ENCODE assay signal across 27 mouse cellular contexts in the genomic region with DNA sequence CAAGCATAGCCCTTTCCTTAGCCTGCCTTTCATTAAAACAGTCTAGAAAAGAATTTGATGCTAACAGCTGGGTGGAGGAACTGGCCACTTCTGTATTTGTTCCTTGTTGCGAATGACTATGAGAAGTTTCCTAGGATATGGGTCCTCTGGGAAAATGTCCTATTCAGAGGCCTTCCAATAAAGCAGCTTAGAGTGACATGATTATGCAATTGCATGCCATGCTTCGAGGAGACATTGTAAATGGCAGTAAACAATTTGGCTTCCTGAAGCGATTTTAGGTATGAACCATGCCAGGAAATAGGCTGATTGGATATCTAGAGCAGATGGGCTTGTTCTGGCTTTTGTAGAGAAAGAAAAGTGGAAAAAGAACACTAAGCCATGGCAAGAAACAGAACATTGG.
A peak's percentile ranks its signal among the peaks of the same experiment; 100 is the strongest.
DNase-seq lines count a peak whose midpoint lies in the region; ATAC-seq and TF ChIP-seq lines count a peak whose summit lies in the region.
"Had no signal": no experiment of that assay in that cellular context is flagged by ENCODE, and none has a peak within 500 bp of the region (broad histone marks: within the 10 kb centered on the region; RNA-seq: fewer than 3 reads in every experiment).

No protein-coding gene starts in this region.

- no peak for TF ChIP-seq CTCF in heart, adult 2 months (IDR thresholded peaks at IDR 0.05)
- TF ChIP-seq CTCF in midbrain, postnatal 0 days (IDR thresholded peaks at IDR 0.05) = no peak

- no peak for TF ChIP-seq POLR2A in heart, adult 2 months (IDR thresholded peaks at IDR 0.05; ENCODE audit: insufficient read depth, low read depth, low read length)

- peak; percentile 44; the same call in 1 of the 2 replicates for ATAC-seq in frontal cortex, adult (ENCODE audit: low TSS enrichment)
- ATAC-seq in heart, embryonic 12.5 days (ENCODE audit: insufficient number of reproducible peaks, low FRiP score) = no peak
- no peak for ATAC-seq in midbrain, postnatal 0 days (ENCODE audit: low FRiP score)
- ATAC-seq in midbrain, embryonic 16.5 days = no peak
- ATAC-seq: forebrain, embryonic 14.5 days; inflammation-experienced regulatory T-cells, adult 6 months; Patski had no signal

- peak overlapping the region; percentile 43 for H3K27ac ChIP-seq in heart, adult 2 months
- H3K27ac ChIP-seq in heart, embryonic 12.5 days (ENCODE audit: poor library complexity, severe bottlenecking) = no peak overlapping the region
- no peak overlapping the region for H3K27ac ChIP-seq in midbrain, postnatal 0 days (ENCODE audit: low read depth, low read length)
- H3K27ac ChIP-seq in midbrain, embryonic 16.5 days (ENCODE audit: low read length) = no peak overlapping the region
- H3K27ac ChIP-seq: embryonic facial prominence, embryonic 10.5 days; embryonic facial prominence, embryonic 15.5 days; hindbrain, embryonic 10.5 days; hindbrain, embryonic 15.5 days; left cerebral cortex, adult 2 months; limb, embryonic 13.5 days; lung, embryonic 15.5 days; midbrain, embryonic 12.5 days; stomach, embryonic 15.5 days had no signal

- H3K79me2 ChIP-seq in heart, adult 2 months (replicated peaks; ENCODE audit: control insufficient read depth, insufficient read depth, low read length) = no peaks in the 10 kb centered on the region

- H3K36me3 ChIP-seq in heart, adult 2 months (ENCODE audit: control insufficient read depth, insufficient read depth, low read length) = no peaks in the 10 kb centered on the region
- no peaks in the 10 kb centered on the region for H3K36me3 ChIP-seq in heart, embryonic 12.5 days
- H3K36me3 ChIP-seq in midbrain, postnatal 0 days (ENCODE audit: insufficient read depth, low read length) = no peaks in the 10 kb centered on the region
- H3K36me3 ChIP-seq in midbrain, embryonic 16.5 days (ENCODE audit: control insufficient read depth, insufficient read depth, low read length) = no peaks in the 10 kb centered on the region
- H3K36me3 ChIP-seq: embryonic facial prominence, embryonic 10.5 days; embryonic facial prominence, embryonic 15.5 days; hindbrain, embryonic 10.5 days; hindbrain, embryonic 15.5 days; limb, embryonic 13.5 days; lung, embryonic 15.5 days; midbrain, embryonic 12.5 days; stomach, embryonic 15.5 days had no signal

- no peak overlapping the region for H3K4me2 ChIP-seq in heart, embryonic 12.5 days
- H3K4me2 ChIP-seq in midbrain, postnatal 0 days (ENCODE audit: low read depth, low read length, poor library complexity, severe bottlenecking) = no peak overlapping the region
- H3K4me2 ChIP-seq in midbrain, embryonic 16.5 days (ENCODE audit: low read length) = no peak overlapping the region
- H3K4me2 ChIP-seq: embryonic facial prominence, embryonic 15.5 days; hindbrain, embryonic 15.5 days; limb, embryonic 13.5 days; liver, embryonic 11.5 days; lung, embryonic 15.5 days; midbrain, embryonic 12.5 days; stomach, embryonic 15.5 days had no signal

- H3K4me1 ChIP-seq in heart, adult 2 months (ENCODE audit: control insufficient read depth, insufficient read depth, low read length) = no peaks in the 10 kb centered on the region; the same call in 1 of the 2 replicates
- no peaks in the 10 kb centered on the region for H3K4me1 ChIP-seq in heart, embryonic 12.5 days (replicated peaks)
- H3K4me1 ChIP-seq in midbrain, postnatal 0 days (ENCODE audit: insufficient read depth, low read length) = no peaks in the 10 kb centered on the region
- no peaks in the 10 kb centered on the region for H3K4me1 ChIP-seq in midbrain, embryonic 16.5 days (ENCODE audit: control insufficient read depth, insufficient read depth, low read length)
- H3K4me1 ChIP-seq: embryonic facial prominence, embryonic 10.5 days; embryonic facial prominence, embryonic 15.5 days; hindbrain, embryonic 10.5 days; hindbrain, embryonic 15.5 days; limb, embryonic 13.5 days; lung, embryonic 15.5 days; midbrain, embryonic 12.5 days; stomach, embryonic 15.5 days had no signal

- H3K9ac ChIP-seq in heart, adult 2 months (ENCODE audit: low read depth, low read length) = no peak overlapping the region
- no peak overlapping the region for H3K9ac ChIP-seq in heart, embryonic 12.5 days
- no peak overlapping the region for H3K9ac ChIP-seq in midbrain, postnatal 0 days (replicated peaks; ENCODE audit: low read length, poor library complexity, severe bottlenecking)
- no peak overlapping the region for H3K9ac ChIP-seq in midbrain, embryonic 16.5 days (ENCODE audit: low read depth, low read length)
- H3K9ac ChIP-seq: embryonic facial prominence, embryonic 15.5 days; hindbrain, embryonic 15.5 days; limb, embryonic 13.5 days; lung, embryonic 15.5 days; midbrain, embryonic 12.5 days; stomach, embryonic 15.5 days had no signal

- intact Hi-C loops in heart, adult 2 months (cut with DNase I) = no loop called here

- 0 out of 2 replicates have a peak, but pooled peaks cover 2% of the 10 kb centered on the region for H3K9me3 ChIP-seq in heart, embryonic 12.5 days (replicated peaks)
- H3K9me3 ChIP-seq in midbrain, postnatal 0 days (ENCODE audit: low read length) = no peaks in the 10 kb centered on the region
- no peaks in the 10 kb centered on the region for H3K9me3 ChIP-seq in midbrain, embryonic 16.5 days (replicated peaks; ENCODE audit: control insufficient read depth, low read length, poor library complexity, severe bottlenecking)
- H3K9me3 ChIP-seq: embryonic facial prominence, embryonic 10.5 days; embryonic facial prominence, embryonic 15.5 days; hindbrain, embryonic 10.5 days; hindbrain, embryonic 15.5 days; limb, embryonic 13.5 days; lung, embryonic 15.5 days; midbrain, embryonic 12.5 days; stomach, embryonic 15.5 days had no signal

- TF ChIP-seq EP300 in heart, adult 2 months (IDR thresholded peaks at IDR 0.05; ENCODE audit: insufficient read depth, low read depth, low read length) = no peak

- DNase-seq in frontal cortex, postnatal 36 days (ENCODE audit: low spot score in 2 of 2) = no peak
- DNase-seq in heart, adult 2 months = peak in 1 of 2 experiments; percentile 6
- DNase-seq in midbrain, postnatal 0 days (ENCODE audit: low spot score) = peak; percentile 13
- no peak for DNase-seq in frontal cortex, adult 2 months (ENCODE audit: extremely low spot score in 1 of 2, low spot score in 1 of 2)
- DNase-seq: adrenal gland, postnatal 14 days; cerebellum, adult 2 months; cerebellum, postnatal 25 days; kidney, adult 11 months; kidney, postnatal 14 days; lung, postnatal 4 days had no signal

- no peak overlapping the region for H3K4me3 ChIP-seq in heart, adult 2 months
- H3K4me3 ChIP-seq in heart, embryonic 12.5 days = no peak overlapping the region
- H3K4me3 ChIP-seq in midbrain, postnatal 0 days (ENCODE audit: low read depth, low read length) = no peak overlapping the region
- no peak overlapping the region for H3K4me3 ChIP-seq in midbrain, embryonic 16.5 days (ENCODE audit: low read depth, low read length)
- H3K4me3 ChIP-seq: embryonic facial prominence, embryonic 10.5 days; embryonic facial prominence, embryonic 15.5 days; hindbrain, embryonic 10.5 days; hindbrain, embryonic 15.5 days; left cerebral cortex, adult 2 months; limb, embryonic 13.5 days; lung, embryonic 15.5 days; megakaryocyte, embryonic 14.5 days; midbrain, embryonic 12.5 days; stomach, embryonic 15.5 days had no signal

- WGBS in heart, adult 2 months = 32% methylated on average over 3 of the region's 3 CpGs
- WGBS in heart, embryonic 12.5 days = 65% methylated on average over 3 of the region's 3 CpGs
- WGBS in midbrain, postnatal 0 days = 37% methylated on average over 3 of the region's 3 CpGs
- 53% methylated on average over 3 of the region's 3 CpGs for WGBS in midbrain, embryonic 16.5 days

- no peaks in the 10 kb centered on the region for H3K27me3 ChIP-seq in heart, adult 2 months (ENCODE audit: control insufficient read depth, insufficient read depth, low read length)
- no peaks in the 10 kb centered on the region for H3K27me3 ChIP-seq in heart, embryonic 12.5 days (replicated peaks)
- H3K27me3 ChIP-seq in midbrain, postnatal 0 days (ENCODE audit: insufficient read depth, low read length) = peaks cover 4% of the 10 kb centered on the region; the same call in 1 of the 2 replicates
- H3K27me3 ChIP-seq in midbrain, embryonic 16.5 days (ENCODE audit: control insufficient read depth, insufficient read depth, low read depth, low read length) = no peaks in the 10 kb centered on the region; the same call in 1 of the 2 replicates
- H3K27me3 ChIP-seq: embryonic facial prominence, embryonic 15.5 days; Patski; stomach, embryonic 15.5 days had no signal
